Mouse (Mus musculus): ENCODE results near the gene Vmn2r65. TPM values are rescaled to one million over a fixed set of nuclear protein-coding genes. Genes with fewer than 3 reads are reported as not detected.

Gene Vmn2r65
- total RNA-seq (2017) = not detected in 3 replicates

DNA sequence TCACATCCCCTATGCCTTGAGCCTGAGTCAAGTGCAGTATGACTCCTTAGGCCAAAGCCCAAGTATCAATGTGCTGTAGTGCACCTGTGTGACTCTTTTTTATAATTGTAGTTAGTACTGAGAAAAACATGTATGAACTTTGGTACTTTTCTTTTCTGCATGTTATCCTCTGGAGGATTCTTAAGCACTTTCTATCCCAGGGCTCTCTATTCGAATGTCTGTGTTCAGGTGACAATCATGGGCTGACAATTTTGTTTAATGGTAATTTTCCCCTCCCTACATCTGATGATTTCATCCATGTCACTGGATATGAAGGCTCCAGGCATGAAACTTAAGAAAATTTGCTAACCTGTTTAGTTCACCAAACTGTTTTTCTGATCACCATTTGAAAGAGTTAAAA, at the start of gene Vmn2r65:
Gene Vmn2r65, minus strand, starts transcription at position 101 of the 400 bp plus-strand sequence.
- no peak for ATAC-seq (replicated peaks; ENCODE audit: insufficient number of reproducible peaks, low FRiP score, low TSS enrichment, poor library complexity, severe bottlenecking)

DNA sequence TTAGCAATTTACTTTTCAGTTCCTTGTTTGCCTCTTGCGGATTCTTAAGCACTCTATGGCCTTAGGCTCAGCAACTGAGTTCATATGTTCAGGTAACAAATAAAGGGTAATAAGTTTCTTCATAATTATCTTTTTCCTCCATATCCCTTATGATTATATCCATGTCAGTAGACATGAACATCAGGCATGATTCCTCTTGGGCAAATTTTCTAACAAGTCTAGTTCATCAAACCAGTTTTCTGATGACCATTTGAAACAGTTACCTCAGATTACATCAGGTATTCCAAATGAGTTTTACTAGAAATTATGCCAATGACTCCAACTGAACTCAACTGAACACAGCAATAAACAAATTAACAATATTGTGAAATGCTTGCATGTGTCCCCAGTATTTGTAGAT, 48.3 kb upstream of the Vmn2r65 start, which contains the start of gene Vmn2r66:
Gene Vmn2r66, minus strand, starts transcription at position 101 of the 400 bp plus-strand sequence.
- ATAC-seq (replicated peaks; ENCODE audit: insufficient number of reproducible peaks, low FRiP score, low TSS enrichment, poor library complexity, severe bottlenecking) = no peak

DNA sequence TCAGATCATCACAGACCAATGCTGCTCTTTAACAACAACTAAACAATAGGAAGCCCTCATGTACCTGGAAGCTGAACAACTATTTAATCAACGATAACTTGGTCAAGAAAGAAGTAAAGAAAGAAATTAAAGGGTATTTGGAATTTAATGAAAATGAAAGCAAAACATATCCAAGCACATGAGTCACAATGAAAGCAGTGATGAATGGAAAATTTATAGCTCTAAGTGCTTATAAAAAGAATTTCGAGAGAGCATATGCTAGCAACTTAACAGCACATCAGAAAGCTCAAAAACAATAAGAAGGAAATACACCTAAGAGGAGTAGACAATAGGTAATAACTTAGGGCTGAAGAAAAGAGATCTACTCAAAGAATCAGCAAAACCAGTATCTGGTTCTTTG, 32.8 kb upstream of the Vmn2r65 start:
- ATAC-seq (replicated peaks; ENCODE audit: insufficient number of reproducible peaks, low FRiP score, low TSS enrichment, poor library complexity, severe bottlenecking) = no peak

Other genes starting within 250 kb of the Vmn2r65 start
- not detected in 3 replicates for gene Olfr291, start 110.6 kb downstream of the Vmn2r65 start, total RNA-seq (2017)
- gene Vmn2r66, start 48.2 kb upstream of the Vmn2r65 start, total RNA-seq (2017) = not detected in 3 replicates
- gene Vmn2r67, start 191.9 kb upstream of the Vmn2r65 start, total RNA-seq (2017) = not detected in 3 replicates

Measured in monocyte, adult 5-6 weeks (primary cell).